Mouse (Mus musculus): ENCODE results near the gene Rapgef1.
"Not testable (repeated sequence)": the region's sequence is repeated elsewhere in the genome, so short reads cannot be mapped to it uniquely, and the experiment has no call there.

The Rapgef1 gene

DNA sequence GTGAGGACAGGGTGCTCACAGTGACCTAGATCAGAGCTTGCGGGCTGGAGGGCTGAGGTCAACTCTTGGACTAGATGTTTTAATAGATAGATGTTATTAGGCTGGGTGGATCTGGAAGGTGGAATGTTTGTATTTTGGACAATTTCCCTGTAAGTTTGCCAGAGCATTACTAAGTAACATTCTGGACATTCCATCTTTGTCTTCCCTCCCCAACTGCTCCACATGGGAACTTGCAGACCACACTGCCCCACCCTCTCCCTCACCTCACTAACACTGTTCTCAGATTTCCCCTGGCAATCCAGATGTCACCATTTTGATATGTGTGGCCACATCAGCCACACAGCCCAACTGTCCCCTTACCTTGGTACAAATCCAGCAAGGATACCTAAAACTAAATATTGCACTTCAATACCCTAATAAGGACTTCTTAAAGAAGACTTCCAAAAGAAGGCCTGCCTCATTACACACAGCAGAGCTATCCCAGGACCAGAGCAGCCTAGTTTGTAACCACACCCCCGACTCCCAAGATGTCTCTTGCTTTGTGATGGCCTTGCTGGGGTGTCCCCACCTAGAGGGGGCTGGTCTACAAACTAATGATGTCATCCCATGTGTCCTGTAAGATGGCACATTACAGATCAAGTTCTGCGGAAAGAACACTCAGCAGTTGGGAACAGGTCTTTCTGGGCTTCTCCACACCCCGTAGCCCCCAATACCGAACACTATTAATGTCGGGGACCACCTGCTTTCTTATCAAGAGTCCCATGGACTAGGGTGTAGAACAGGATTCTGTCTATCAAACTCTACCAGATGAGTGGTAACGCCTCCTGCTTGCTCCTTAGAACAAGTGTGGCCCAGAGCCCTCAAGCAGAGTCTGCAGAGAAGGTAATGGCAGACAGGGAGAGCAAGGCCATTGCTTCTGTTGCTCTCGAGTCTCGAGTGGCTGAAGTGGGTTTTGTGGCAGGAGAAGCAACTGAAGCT lies 83.9 kb downstream of the Rapgef1 start:
- peak; percentile 89 for DNase-seq (ENCODE audit: low read depth, low spot score)

DNA sequence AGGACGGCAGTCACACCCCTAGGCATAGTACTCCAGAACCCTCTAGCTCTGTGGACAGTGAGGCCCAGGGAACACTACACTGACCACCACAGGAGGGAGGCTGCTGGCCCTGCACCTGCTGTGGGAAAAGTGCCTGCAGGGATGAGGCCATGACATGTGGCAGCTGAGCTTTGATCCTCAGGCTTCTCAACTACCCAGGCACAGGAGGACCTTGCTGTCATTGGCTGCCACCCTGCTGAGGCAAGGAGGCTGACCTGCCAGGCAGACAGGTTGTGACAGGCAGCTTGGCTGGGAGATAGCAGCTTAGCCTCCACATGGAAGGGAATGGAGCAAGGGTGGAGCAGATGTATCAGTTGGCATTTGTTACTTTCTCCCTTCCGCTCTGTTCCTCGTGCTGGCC lies 86.0 kb downstream of the Rapgef1 start:
- no peak for DNase-seq (ENCODE audit: low read depth, low spot score)

DNA sequence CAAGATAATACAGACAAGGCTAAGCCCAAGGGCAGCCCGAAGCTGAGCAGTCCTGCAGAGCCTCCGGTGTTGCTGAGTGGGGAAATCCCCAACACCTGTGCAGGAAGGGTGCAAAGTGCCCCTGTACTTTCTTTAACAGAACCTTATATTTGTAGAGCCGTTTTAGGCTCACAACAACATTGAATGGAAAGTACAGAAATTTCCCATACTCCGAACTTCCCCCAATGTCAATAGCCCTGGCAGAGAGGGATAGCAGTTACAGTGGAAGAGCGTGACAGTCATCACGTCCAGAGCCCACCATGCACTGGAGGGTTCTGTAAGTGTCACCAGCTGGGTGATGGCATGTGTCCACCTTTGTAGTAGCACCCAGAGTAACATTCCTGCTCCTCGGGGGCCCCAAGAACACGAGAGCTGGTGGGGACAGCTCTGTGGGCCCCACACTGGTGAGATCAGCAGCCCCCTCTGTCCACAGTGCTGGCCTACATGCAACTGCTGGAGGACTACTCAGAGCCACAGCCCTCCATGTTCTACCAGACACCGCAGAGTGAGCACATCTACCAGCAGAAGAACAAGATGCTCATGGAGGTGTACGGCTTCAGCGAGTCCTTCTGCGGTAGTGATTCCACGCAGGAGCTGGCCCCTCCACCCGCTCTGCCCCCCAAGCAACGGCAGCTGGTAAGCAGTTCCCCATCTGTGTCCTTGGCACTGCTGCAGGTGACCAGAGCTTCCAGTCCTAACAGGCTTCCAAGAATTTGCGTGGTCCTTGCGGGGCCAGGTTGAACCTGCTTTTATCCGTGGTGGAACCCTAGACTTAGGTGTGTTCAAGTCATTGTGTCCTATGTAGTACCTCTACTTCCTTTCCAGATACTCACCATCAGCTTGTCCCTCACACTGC lies 87.5 kb downstream of the Rapgef1 start:
- no peak for DNase-seq (ENCODE audit: low read depth, low spot score)

DNA sequence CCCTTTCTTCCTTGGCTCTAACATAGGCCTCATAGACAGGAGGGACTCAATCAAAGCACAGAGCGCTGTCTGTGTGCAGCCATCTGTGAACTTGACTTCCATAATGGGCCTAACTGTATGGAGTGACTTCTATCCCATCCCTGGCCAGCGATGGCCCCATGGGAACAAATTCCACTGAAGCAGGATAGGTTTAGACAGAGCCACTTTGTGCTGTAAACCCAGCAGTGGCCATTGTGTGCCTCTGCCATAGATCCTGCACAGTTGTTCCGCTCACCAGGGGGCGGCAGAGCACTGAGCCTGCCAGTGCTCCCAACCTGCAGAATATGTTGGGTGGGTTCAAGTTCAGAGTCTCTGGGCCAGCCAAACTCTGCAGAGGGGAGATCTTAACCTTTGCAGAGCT lies 88.2 kb downstream of the Rapgef1 start:
- no peak for DNase-seq (ENCODE audit: low read depth, low spot score)

DNA sequence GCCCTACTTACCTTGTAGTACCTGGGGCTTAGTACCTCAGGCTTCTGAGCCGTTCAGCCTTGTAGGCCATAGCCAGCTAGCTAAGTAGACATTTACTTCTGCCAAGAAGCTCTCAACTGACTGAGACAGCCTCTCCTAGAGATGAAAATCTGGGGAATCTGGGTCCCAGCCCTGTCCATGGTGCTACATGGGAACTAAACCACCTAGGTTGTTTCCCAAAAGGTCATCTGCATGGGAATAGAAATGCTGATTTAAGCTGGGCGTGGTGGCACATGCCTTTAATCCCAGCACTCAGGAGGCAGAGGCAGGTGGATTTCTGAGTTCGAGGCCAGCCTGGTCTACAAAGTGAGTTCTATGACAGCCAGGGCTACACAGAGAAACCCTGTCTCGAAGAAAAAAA lies 88.7 kb downstream of the Rapgef1 start:
- not testable (repeated sequence) for DNase-seq (ENCODE audit: low read depth, low spot score)

DNA sequence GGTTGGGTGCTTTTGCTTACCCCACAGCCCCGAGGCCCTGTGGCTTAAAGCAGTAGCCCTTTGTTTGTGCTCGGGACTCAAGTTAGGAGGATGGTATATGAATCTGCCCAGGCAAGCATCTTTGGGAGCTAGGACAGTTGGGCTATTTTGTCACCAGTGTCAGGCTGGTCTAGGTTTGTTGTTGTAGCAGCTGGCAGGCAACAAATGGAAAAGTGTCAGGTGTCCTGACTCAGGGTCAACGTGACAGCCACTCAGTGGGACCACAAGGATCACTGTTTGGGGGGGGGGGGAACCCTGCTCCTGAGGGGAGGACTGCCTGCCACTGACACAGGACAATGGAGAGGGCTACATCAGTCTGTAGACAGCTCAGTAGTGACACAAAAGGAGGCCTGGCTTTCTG lies 91.5 kb downstream of the Rapgef1 start:
- no peak for DNase-seq (ENCODE audit: low read depth, low spot score)

DNA sequence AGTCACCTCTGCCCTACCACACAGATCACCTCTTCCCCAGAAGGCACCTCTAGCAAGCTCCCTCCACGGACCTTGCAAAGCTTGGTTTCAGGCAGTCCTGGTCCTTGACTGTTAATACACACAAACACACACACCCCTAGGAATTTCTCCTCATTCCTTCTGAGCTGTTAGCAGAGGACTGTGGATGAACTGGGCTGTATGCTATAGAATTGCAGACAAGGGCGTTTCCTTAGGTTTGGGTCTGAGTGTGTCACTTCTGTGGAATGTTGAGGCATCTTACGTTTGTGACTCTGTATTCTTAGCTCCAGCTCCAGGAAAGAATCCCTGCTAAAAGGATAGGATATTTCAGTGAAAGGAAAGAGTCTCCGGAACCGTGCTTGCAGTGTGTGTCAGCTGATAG lies 92.4 kb downstream of the Rapgef1 start:
- peak; percentile 90 for DNase-seq (ENCODE audit: low read depth, low spot score)

DNA sequence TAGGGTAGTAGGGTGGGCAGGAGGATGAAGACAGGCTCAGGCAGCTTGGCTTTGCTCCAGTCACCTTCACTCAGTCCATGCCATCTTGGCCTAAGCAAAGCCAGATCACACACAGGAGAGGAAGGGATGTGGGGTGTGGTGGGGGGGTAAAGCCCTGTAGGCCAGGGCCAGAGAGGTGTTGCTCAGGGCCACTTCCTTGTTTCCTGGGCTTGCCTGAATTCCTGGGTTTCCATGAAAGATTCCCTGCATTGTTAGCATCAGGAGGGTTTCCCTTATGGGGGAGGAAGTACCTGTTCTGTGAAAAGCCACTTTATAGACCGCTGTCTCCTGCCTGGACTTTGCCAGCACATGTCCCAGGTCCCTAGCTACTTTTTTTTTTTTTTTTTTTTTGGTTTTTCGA lies 94.0 kb downstream of the Rapgef1 start:
- no peak for DNase-seq (ENCODE audit: low read depth, low spot score)

DNA sequence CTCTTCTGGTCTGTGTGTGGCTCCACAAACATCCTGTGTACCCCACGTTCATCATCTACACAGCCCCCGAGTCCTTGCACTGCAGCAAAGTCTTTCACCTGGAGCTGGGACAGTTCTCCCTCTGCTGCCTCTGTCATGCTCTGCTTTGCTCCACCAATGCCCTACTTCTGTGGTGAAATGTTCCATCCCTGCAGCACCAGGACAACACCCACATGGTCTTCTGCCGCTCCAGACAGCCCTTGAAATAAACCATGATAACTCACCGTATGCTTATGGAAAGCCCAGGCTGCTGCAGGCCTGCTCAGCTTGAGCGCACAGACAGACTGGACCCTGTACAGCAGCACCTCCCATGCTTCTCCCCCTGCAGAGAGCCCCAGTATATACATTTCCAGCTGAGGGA lies 94.6 kb downstream of the Rapgef1 start:
- no peak for DNase-seq (ENCODE audit: low read depth, low spot score)

DNA sequence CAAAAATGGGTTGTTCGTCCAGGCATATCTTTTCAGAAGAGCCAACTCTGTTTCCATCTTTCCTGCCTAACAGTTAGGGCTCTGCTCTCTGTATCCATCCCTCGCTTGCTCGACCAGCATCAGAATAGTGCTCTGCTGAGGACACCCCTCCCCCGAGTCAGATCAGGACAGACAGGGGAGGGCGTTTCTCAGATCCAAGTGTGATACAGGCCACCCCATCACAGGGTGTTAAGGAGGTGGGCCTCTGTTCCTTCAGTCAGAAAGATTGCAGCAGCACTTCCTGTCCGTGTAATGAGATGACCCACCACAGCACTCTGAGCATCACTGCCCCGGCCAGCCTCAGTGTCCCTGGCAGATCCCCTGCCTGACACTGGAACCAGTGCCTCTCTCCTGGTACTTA lies 96.6 kb downstream of the Rapgef1 start:
- DNase-seq (ENCODE audit: low read depth, low spot score): peak; percentile 27

DNA sequence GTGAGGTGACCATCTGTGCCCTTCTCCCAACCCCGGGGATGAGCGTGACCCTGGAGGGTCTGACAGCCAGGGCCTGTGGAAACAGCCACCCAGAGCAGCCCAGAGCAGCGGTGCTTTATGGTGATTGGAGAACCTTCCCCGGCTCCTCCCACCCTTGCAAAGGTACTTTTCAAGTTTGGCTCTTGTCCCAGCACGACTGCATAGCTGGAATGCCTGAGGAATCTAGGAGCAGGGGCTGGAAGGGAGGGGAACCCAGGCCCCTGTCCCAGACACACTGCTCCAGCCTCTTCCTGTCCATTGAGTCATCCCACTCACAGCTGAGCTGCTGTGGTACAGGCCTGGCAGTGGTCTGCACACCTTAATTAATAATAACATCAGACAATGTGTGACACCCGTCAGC lies 97.2 kb downstream of the Rapgef1 start:
- DNase-seq (ENCODE audit: low read depth, low spot score): peak; percentile 94

DNA sequence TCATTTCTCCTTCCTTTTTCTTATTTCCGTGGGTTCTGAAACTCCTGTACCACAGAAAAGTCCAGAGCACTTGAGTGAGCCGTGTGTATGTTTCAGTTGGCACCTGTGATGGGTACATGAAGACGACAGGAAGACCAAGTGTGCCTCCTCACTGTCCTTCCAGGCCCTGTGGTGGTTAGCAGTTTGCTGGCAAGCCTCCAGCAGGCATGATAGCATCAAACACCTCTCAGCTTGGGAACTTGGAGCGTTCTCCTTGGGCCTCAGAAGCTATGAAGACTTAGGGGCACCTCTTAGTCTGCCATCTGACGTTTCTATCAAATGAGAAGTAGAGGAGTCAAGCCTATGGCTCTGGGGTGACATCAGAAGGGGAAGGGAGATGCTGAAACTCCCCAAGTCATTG lies 99.1 kb downstream of the Rapgef1 start:
- DNase-seq (ENCODE audit: low read depth, low spot score): no peak

DNA sequence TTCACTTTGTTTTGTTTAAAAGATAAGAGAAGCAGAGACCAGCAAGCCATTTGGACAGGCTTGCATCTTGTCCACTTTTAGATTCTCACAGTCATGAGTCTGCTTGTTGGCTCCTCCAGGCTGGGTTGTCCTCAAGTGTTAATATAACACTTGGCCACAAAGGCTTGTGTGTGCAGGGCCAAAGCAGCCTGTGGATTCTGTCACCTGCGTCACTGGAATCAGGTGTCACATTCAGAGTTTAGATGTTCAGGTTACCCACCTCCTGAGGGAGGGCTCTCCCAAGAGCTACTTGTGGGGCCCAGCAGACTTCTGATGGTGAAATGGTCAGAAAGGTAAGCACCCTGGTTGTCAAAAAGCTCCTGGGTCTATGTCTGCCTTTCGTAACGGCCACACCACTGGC lies 103.6 kb downstream of the Rapgef1 start:
- no peak for DNase-seq (ENCODE audit: low read depth, low spot score)

DNA sequence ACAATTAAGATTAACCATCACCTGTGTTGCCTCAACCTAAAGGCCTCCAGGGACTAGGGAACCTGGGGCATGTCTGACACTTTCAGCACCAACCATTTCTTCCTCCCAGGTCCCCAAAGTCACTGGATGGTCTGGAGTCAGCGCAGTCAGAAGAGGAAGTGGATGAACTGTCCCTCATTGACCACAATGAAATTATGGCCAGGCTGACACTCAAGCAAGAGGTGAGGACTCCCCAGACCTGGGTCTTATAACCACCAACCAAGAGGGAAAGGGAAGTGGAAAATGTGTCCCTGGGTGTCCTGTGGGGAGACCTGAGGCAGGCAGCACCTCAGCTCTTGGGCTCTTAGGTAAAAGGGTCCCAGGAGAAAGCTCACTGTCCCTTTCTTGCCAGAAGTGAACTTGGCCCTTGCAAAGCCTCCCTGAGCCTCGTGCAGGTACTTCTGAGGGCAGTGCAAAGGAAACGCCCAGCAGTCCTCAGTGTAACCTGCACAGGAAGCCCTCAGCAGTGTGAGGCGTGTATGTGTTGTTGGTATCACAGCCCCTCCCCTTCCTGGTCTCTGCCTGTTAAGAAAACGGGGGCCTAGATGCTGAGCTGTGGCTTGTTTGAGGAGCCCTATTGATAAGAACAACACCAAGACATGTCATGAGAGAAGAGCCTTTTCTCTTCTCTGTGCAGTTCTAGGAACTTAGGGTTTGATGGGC lies 105.3 kb downstream of the Rapgef1 start:
- DNase-seq (ENCODE audit: low read depth, low spot score): no peak

DNA sequence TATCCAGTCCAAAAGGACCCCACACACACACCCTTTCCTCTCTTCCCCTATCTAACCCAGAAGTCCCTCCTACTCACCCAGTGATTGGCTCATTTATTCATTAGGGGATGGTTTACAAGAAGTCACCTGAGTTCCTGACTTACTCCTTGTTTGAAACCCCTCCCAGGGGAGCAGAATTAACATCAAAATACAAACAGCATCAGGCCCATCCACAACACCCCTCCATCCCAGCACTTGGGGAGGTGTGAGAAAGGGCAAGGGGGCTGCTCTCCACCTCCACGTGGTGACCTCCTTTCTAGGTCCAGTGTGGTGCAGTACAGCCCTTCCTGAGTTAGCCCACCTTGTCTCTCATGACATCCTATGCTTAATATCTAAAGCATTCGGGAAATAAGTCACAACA lies 110.0 kb downstream of the Rapgef1 start:
- no peak for DNase-seq (ENCODE audit: low read depth, low spot score)

DNA sequence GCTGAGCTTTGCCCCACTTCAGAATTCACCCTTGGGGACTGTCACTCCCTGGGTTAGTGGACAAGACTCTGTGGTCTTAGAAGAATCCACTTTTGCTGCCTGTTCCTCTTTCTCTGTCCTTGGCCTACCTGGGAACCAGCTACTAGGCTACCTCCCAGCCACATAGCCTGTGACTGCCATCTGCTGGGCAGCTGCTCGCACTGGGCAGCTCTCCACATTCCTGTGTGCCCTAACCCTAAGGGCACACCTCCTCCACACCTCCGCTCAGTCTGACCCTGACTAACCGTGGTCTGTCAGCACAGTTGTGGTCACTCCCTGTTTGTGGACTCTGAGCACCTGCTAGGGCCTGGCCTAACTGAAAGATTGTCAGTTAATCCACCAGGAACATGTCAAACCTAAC lies 112.0 kb downstream of the Rapgef1 start:
- DNase-seq (ENCODE audit: low read depth, low spot score): peak; percentile 69

DNA sequence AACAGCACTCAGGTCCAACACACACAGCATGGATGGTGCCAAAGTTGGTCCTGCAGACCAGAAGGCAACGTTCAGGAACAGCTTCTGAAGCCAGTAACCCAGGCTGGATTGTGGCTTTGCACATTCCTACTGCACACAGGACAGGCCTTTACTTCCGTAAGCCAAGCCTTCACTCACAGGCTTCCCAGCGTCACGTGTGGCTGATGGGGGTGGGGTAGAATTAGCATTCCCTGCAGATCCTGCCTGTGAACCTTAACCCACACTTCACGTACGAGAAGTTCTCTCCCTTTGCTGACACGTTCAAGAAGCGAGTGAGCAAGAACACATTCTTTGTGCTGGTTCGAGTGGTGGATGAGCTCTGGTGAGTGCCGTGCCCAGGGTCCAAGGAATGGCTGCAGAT lies 113.0 kb downstream of the Rapgef1 start:
- DNase-seq (ENCODE audit: low read depth, low spot score): no peak

DNA sequence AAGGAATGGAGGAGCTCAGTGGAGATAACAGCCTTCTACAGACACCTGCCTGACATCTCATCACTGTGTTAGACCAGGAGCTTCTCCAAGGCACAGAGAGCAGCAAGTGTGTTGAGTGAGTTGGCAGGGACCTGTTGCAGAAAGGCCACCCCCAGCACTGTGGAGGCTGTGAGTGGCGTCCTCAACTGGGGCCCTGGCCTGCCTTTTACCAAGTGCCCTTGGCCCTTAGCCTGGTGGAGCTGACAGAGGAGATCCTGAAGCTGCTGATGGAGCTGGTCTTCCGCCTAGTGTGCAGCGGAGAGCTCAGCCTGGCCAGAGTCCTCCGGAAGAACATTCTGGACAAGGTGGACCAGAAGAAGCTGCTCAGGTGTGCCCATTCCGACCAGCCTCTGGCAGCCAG lies 113.8 kb downstream of the Rapgef1 start:
- DNase-seq (ENCODE audit: low read depth, low spot score): no peak

DNA sequence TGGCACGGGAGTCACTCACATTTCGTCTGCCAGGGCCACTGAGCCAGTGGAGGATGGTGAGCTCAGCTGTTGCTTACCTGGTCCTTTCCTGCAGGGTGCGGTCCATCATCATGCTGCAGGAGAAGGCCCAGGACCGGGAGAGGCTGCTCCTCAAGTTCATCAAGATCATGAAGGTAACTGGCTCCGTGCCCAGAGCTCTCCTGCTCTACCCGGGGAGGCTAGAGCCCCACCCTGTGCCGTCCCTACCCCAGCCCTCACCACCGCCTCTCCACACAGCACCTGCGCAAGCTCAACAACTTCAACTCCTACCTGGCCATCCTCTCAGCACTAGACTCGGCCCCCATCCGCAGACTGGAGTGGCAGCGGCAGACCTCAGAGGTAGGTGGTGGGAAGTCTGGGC lies 116.2 kb downstream of the Rapgef1 start:
- no peak for DNase-seq (ENCODE audit: low read depth, low spot score)

DNA sequence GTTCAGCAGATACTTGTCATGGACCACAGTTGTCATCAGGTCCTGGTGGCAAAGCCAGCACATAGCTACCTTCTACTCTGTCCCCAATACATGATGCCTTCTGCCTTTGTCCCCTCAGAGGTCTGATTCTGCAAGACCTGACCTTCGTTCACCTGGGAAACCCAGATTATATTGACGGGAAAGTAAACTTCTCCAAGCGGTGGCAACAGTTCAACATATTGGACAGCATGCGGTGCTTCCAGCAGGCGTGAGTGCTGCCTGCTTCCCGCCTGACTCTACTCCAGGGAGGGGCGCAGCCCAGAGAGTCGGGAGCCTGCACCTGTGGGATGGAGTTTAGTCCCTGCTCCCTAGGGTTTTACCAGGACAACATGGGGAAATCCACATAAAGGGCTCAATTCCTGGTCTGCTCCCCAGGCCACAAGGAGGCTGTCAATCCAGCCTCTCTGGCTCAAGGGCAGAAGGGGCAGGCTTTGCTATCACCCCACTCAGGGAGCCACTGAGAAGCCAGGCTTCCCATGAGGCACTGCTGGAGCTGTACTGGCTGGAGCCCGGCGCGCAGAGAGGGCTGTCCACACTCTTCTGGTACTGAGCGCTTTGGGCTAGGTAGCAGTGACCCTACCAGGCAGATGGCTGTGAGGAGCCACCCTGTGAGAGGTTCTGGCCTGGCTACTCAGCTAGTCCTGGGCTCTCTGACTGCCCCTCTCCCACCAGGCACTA lies 117.8 kb downstream of the Rapgef1 start:
- no peak for DNase-seq (ENCODE audit: low read depth, low spot score)

DNA sequence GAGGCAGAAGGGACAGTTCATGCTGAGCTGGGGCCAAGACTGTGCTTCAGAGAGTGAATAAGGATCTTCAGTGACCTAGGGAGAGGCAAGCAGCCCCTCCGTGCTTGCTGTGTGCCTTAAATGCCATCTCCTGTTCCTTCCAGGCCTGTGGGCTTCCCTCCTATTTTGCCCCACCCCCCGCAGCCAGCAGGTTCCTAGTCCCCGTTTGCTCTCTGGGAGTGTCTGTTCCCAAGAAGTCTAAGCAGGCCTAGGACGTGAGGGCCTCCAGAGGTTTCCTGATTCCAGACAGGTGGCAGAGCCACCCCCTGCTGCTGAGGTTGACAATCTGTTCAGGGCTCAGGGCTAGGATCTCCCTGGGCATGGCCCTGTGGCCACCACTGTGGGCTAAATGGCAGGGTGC lies 119.3 kb downstream of the Rapgef1 start:
- no peak for DNase-seq (ENCODE audit: low read depth, low spot score)

Measured in 3T3-L1 (cell line).